Mouse (Mus musculus): ENCODE measurements around the gene Fbll1. TPM values are rescaled to one million over a fixed set of nuclear protein-coding genes. Genes with fewer than 3 reads are reported as not detected.
A peak's percentile ranks its signal among the peaks of the same experiment; 100 is the strongest.

Gene Fbll1
- polyA plus RNA-seq, 1 experiment: not detected

GRCm38 (mm10) chr11:35837156-35838126 lies 38.8 kb upstream of the Fbll1 start:
- WGBS: 70% methylated on average over 5 of the region's 5 CpGs
- no peak for DNase-seq (ENCODE audit: low read depth in 1 of 2, low spot score in 2 of 2)
- Histone ChIP-seq H3K4me1 (ENCODE audit: control insufficient read depth, insufficient read depth, insufficient read length) (peaks cover 4% of the 10 kb centered on the region; the same call in 1 of the 2 replicates), H3K27ac (ENCODE audit: insufficient read depth, low read length) (no peak overlapping the region), H3K36me3 (ENCODE audit: control insufficient read depth, insufficient read depth, low read length) (no peaks in the 10 kb centered on the region), H3K27me3 (ENCODE audit: control insufficient read depth, insufficient read depth, low read length) (no peaks in the 10 kb centered on the region), H3K4me3 (ENCODE audit: extremely low read depth, insufficient read depth, insufficient read length) (no peak overlapping the region)
- no peak for TF ChIP-seq POLR2A (IDR thresholded peaks at IDR 0.05; ENCODE audit: low read depth, low read length)
- TF ChIP-seq CTCF (IDR thresholded peaks at IDR 0.05; ENCODE audit: extremely low read depth, insufficient read depth, insufficient read length, insufficient replicate concordance): no peak

- TF ChIP-seq CTCF (IDR thresholded peaks at IDR 0.05; ENCODE audit: extremely low read depth, insufficient read depth, insufficient read length, insufficient replicate concordance) (peak; percentile 82), POLR2A (IDR thresholded peaks at IDR 0.05; ENCODE audit: low read depth, low read length) (peak; percentile 53; the same call in 1 of the 2 replicates)
- Histone ChIP-seq H3K4me1 (ENCODE audit: control insufficient read depth, insufficient read depth, insufficient read length) (no peaks in the 10 kb centered on the region; the same call in 1 of the 2 replicates), H3K27me3 (ENCODE audit: control insufficient read depth, insufficient read depth, low read length) (no peaks in the 10 kb centered on the region), H3K36me3 (ENCODE audit: control insufficient read depth, insufficient read depth, low read length) (peaks cover 9% of the 10 kb centered on the region), H3K27ac (ENCODE audit: insufficient read depth, low read length) (peak within 1 kb of the TSS; percentile 31), H3K4me3 (ENCODE audit: extremely low read depth, insufficient read depth, insufficient read length) (peak within 1 kb of the TSS; percentile 91)
- peak; percentile 91 to 94 for DNase-seq (ENCODE audit: low read depth in 1 of 2, low spot score in 2 of 2)
- WGBS: under 1% methylated on average over 46 of the region's 46 CpGs
Measured at GRCm38 (mm10) chr11:35834022-35834760, 35.5 kb upstream of the Fbll1 start, which contains the start of gene Rars. Gene Rars (minus strand): TSS chr11:35834506.

DNA sequence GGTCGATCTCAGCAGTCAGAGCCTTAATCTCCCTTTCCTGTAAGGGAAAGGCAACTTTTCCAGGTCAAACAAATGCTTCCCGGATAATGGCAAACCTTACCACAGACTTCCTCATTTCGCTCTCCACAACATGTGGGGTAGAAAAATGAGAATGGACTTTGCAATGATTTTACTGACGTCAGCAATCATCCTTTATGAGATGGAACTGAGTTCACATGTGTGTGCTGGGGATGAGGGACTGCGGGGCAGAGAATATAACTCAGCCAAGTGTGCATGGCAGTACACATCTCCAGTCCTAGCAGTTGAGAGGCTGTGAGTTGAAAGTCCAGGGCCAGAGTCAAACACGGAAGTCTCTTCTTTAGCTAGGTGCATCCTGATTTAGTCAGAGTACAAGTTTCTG lies 34.6 kb upstream of the Fbll1 start:
- no peak for DNase-seq (ENCODE audit: low read depth in 1 of 2, low spot score in 2 of 2)
- TF ChIP-seq POLR2A (IDR thresholded peaks at IDR 0.05; ENCODE audit: low read depth, low read length): no peak
- TF ChIP-seq CTCF (IDR thresholded peaks at IDR 0.05; ENCODE audit: extremely low read depth, insufficient read depth, insufficient read length, insufficient replicate concordance): no peak
- Histone ChIP-seq H3K4me1 (ENCODE audit: control insufficient read depth, insufficient read depth, insufficient read length) (no peaks in the 10 kb centered on the region; the same call in 1 of the 2 replicates), H3K36me3 (ENCODE audit: control insufficient read depth, insufficient read depth, low read length) (peaks cover 15% of the 10 kb centered on the region), H3K4me3 (ENCODE audit: extremely low read depth, insufficient read depth, insufficient read length) (no peak overlapping the region), H3K27ac (ENCODE audit: insufficient read depth, low read length) (no peak overlapping the region), H3K27me3 (ENCODE audit: control insufficient read depth, insufficient read depth, low read length) (no peaks in the 10 kb centered on the region)
- WGBS: 50% methylated on average over 6 of the region's 6 CpGs

- WGBS: 85% methylated on average over 4 of the region's 4 CpGs
- DNase-seq (ENCODE audit: low read depth in 1 of 2, low spot score in 2 of 2): no peak
Measured at GRCm38 (mm10) chr11:35832139-35832538, 33.5 kb upstream of the Fbll1 start.

GRCm38 (mm10) chr11:35827714-35828113 lies 29.0 kb upstream of the Fbll1 start:
- no peak for DNase-seq (ENCODE audit: low read depth in 1 of 2, low spot score in 2 of 2)
- Histone ChIP-seq H3K36me3 (ENCODE audit: control insufficient read depth, insufficient read depth, low read length) (peaks cover 44% of the 10 kb centered on the region), H3K4me1 (ENCODE audit: control insufficient read depth, insufficient read depth, insufficient read length) (no peaks in the 10 kb centered on the region), H3K27ac (ENCODE audit: insufficient read depth, low read length) (no peak overlapping the region), H3K27me3 (ENCODE audit: control insufficient read depth, insufficient read depth, low read length) (no peaks in the 10 kb centered on the region), H3K4me3 (ENCODE audit: extremely low read depth, insufficient read depth, insufficient read length) (no peak overlapping the region)
- WGBS: 83% methylated on average over 6 of the region's 6 CpGs
- no peak for TF ChIP-seq CTCF (IDR thresholded peaks at IDR 0.05; ENCODE audit: extremely low read depth, insufficient read depth, insufficient read length, insufficient replicate concordance)
- TF ChIP-seq POLR2A (IDR thresholded peaks at IDR 0.05; ENCODE audit: low read depth, low read length): no peak

More at GRCm38 (mm10) chr11:35832139-35832538, 33.5 kb upstream of the Fbll1 start:
- Histone ChIP-seq H3K4me1 (ENCODE audit: control insufficient read depth, insufficient read depth, insufficient read length) (no peaks in the 10 kb centered on the region; the same call in 1 of the 2 replicates), H3K27ac (ENCODE audit: insufficient read depth, low read length) (no peak overlapping the region), H3K4me3 (ENCODE audit: extremely low read depth, insufficient read depth, insufficient read length) (no peak overlapping the region), H3K27me3 (ENCODE audit: control insufficient read depth, insufficient read depth, low read length) (no peaks in the 10 kb centered on the region), H3K36me3 (ENCODE audit: control insufficient read depth, insufficient read depth, low read length) (peaks cover 18% of the 10 kb centered on the region)
- TF ChIP-seq POLR2A (IDR thresholded peaks at IDR 0.05; ENCODE audit: low read depth, low read length) (no peak), CTCF (IDR thresholded peaks at IDR 0.05; ENCODE audit: extremely low read depth, insufficient read depth, insufficient read length, insufficient replicate concordance) (no peak)

GRCm38 (mm10) chr11:35816316-35816715 lies 17.6 kb upstream of the Fbll1 start:
- H3K27ac ChIP-seq (ENCODE audit: insufficient read depth, low read length): no peak overlapping the region
- DNase-seq (ENCODE audit: low read depth in 1 of 2, low spot score in 2 of 2): no peak
- H3K4me3 ChIP-seq (ENCODE audit: extremely low read depth, insufficient read depth, insufficient read length): no peak overlapping the region
- H3K36me3 ChIP-seq (ENCODE audit: control insufficient read depth, insufficient read depth, low read length): peaks cover 55% of the 10 kb centered on the region
- TF ChIP-seq POLR2A (IDR thresholded peaks at IDR 0.05; ENCODE audit: low read depth, low read length) (no peak), CTCF (IDR thresholded peaks at IDR 0.05; ENCODE audit: extremely low read depth, insufficient read depth, insufficient read length, insufficient replicate concordance) (no peak)
- H3K27me3 ChIP-seq (ENCODE audit: control insufficient read depth, insufficient read depth, low read length): no peaks in the 10 kb centered on the region
- H3K4me1 ChIP-seq (ENCODE audit: control insufficient read depth, insufficient read depth, insufficient read length): no peaks in the 10 kb centered on the region
- WGBS: 94% methylated on average over 12 of the region's 12 CpGs
